Mouse (Mus musculus) brown adipose tissue, adult 24 weeks (tissue): ENCODE results near the gene Ccdc153. TPM values are rescaled to one million over a fixed set of nuclear protein-coding genes. Genes with fewer than 3 reads are reported as not detected.

Experiments used
- H3K27ac ChIP-seq: fragments of 200-500 bp; replicated peaks from 2 replicates; pipeline ENCODE4 v1.5.1; 2012; ENCODE audit warnings: low read depth, mild to moderate bottlenecking, low read length
- H3K4me1 ChIP-seq: fragments of 200-500 bp; 2 replicates; pipeline ENCODE4 v1.6.1; 2012; ENCODE audit warnings: low read length, mixed read lengths; ENCODE audit not compliant: control insufficient read depth, insufficient read depth, insufficient read length
- H3K4me3 ChIP-seq: fragments of 200-500 bp; 2 replicates; pipeline ENCODE4 v1.5.1; 2012; ENCODE audit warnings: low read depth, mild to moderate bottlenecking, low read length, moderate library complexity; ENCODE audit not compliant: insufficient read depth
- polyA plus RNA-seq: library from polyadenylated mRNA; stranded (reverse); fragments of >200 nt; gene quantifications from 2 replicates; pipeline ENCODE4 v1.2.4, GENCODE M21; 2012; ENCODE audit not compliant: missing spikeins, insufficient read depth, insufficient read length

Gene Ccdc153
- polyA plus RNA-seq, 1 experiment, result not detected

GRCm38 (mm10) chr9:44287401-44288075 is 47.1 kb downstream of the Ccdc153 start:
- Histone ChIP-seq H3K27ac (no peak overlapping the region), H3K4me1 (peaks cover 4% of the 10 kb centered on the region; the same call in 1 of the 2 replicates), H3K4me3 (peak overlapping the region; percentile 57)

GRCm38 (mm10) chr9:44288076-44288958 is 47.8 kb downstream of the Ccdc153 start, which contains the start of gene Abcg4:
Abcg4 (minus strand) TSS chr9:44288615.
- Histone ChIP-seq H3K4me1 (peaks cover 4% of the 10 kb centered on the region; the same call in 1 of the 2 replicates), H3K27ac (no peak within 1 kb of the TSS), H3K4me3 (peak within 1 kb of the TSS; percentile 57)

GRCm38 (mm10) chr9:44288959-44289291 is 48.4 kb downstream of the Ccdc153 start:
- no peak overlapping the region for H3K27ac ChIP-seq
- no peak overlapping the region for H3K4me3 ChIP-seq
- H3K4me1 ChIP-seq, result peaks cover 4% of the 10 kb centered on the region; the same call in 1 of the 2 replicates

- H3K4me3 ChIP-seq, result no peak overlapping the region
- H3K27ac ChIP-seq, result no peak overlapping the region
- H3K4me1 ChIP-seq, result peaks cover under 1% of the 10 kb centered on the region; the same call in 1 of the 2 replicates
Measured at GRCm38 (mm10) chr9:44292490-44292889, 52.0 kb downstream of the Ccdc153 start.

Other genes with a start within 250 kb of the Ccdc153 start
- 13.4 and 13.9 TPM in 2 replicates for gene Thy1, start 197.3 kb upstream of the Ccdc153 start, polyA plus RNA-seq
- 7.2 and 11.1 TPM in 2 replicates for gene Usp2, start 173.7 kb upstream of the Ccdc153 start, polyA plus RNA-seq
- gene Mfrp, start 138.9 kb upstream of the Ccdc153 start, polyA plus RNA-seq, result not detected in 2 replicates
- gene C1qtnf5, start 133.4 kb upstream of the Ccdc153 start, polyA plus RNA-seq, result 3.6 and 3.7 TPM in 2 replicates
- gene Gm49380, start 127.2 kb upstream of the Ccdc153 start, polyA plus RNA-seq, result not detected in 2 replicates
- gene Rnf26, start 127.2 kb upstream of the Ccdc153 start, polyA plus RNA-seq, result 8.7 and 10.4 TPM in 2 replicates
- 27.8 and 28.1 TPM in 2 replicates for gene Mcam, start 106.2 kb upstream of the Ccdc153 start, polyA plus RNA-seq
- 10.8 and 11.6 TPM in 2 replicates for gene Cbl, start 6.6 kb upstream of the Ccdc153 start, polyA plus RNA-seq
- gene Pdzd3, start 10.8 kb downstream of the Ccdc153 start, polyA plus RNA-seq, result not detected in 2 replicates
- 8.7 and 8.8 TPM in 2 replicates for gene Nlrx1, start 27.9 kb downstream of the Ccdc153 start, polyA plus RNA-seq
- gene Abcg4, start 47.9 kb downstream of the Ccdc153 start, polyA plus RNA-seq, result 0.36 TPM in 1 of 2 replicates, not detected in the other
- 4.7 and 5.1 TPM in 2 replicates for gene Hinfp, start 65.0 kb downstream of the Ccdc153 start, polyA plus RNA-seq
- gene C2cd2l, start 79.6 kb downstream of the Ccdc153 start, polyA plus RNA-seq, result 9.7 and 11.8 TPM in 2 replicates
- gene Dpagt1, start 85.3 kb downstream of the Ccdc153 start, polyA plus RNA-seq, result 14.6 and 17.9 TPM in 2 replicates
- gene H2afx, start 94.0 kb downstream of the Ccdc153 start, polyA plus RNA-seq, result 2.9 and 4.8 TPM in 2 replicates
- gene Hmbs, start 103.6 kb downstream of the Ccdc153 start, polyA plus RNA-seq, result 58.0 and 61.8 TPM in 2 replicates
- gene Vps11, start 121.0 kb downstream of the Ccdc153 start, polyA plus RNA-seq, result 19.2 and 25.3 TPM in 2 replicates
- gene Hyou1, start 138.8 kb downstream of the Ccdc153 start, polyA plus RNA-seq, result 30.8 and 42.2 TPM in 2 replicates
- gene Slc37a4, start 156.2 kb downstream of the Ccdc153 start, polyA plus RNA-seq, result 19.2 and 21.2 TPM in 2 replicates
- gene Rps25, start 166.5 kb downstream of the Ccdc153 start, polyA plus RNA-seq, result 1,821 and 1,946 TPM in 2 replicates
- gene Trappc4, start 166.9 kb downstream of the Ccdc153 start, polyA plus RNA-seq, result 112 and 145 TPM in 2 replicates
- gene Ccdc84, start 177.9 kb downstream of the Ccdc153 start, polyA plus RNA-seq, result 7.3 and 11.1 TPM in 2 replicates
- gene Foxr1, start 200.5 kb downstream of the Ccdc153 start, polyA plus RNA-seq, result not detected in 2 replicates
- gene Upk2, start 214.3 kb downstream of the Ccdc153 start, polyA plus RNA-seq, result not detected in 2 replicates
- 19.2 and 24.4 TPM in 2 replicates for gene Bcl9l, start 242.1 kb downstream of the Ccdc153 start, polyA plus RNA-seq